Mouse (Mus musculus): ENCODE results near the gene Pink1.

DNA sequence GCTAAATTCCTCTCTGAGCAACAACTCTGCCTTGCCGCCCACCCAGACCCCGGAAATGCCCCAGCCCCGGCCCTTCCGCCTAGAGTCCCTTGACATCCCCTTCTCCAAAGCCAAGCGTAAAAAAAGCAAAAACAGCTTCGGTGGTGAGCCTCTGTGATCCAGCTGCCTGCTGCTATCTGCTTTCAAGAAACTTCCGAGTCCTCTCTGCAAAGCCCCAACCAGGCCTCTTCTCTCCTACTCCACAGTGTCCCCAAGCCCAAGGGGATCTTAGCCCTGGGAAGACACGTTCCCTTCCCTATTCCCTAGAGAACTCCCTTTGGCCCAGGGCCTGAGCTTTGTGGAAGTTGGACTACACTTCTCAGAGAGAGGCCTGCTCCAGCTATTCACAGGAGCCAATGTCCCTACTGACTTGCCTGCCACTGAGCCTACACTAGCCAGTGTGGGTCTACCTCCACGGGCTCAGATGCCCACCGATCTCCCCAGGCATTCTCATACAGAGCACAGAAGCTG lies 24.8 kb downstream of the Pink1 start:
- TF ChIP-seq CTCF (IDR thresholded peaks at IDR 0.05; ENCODE audit: low read depth, low read length) (no peak), POLR2A (IDR thresholded peaks at IDR 0.05; ENCODE audit: borderline replicate concordance, low read depth, low read length) (no peak)

Measured in bone marrow macrophage, adult 2 months (primary cell).